Mouse (Mus musculus) lung, postnatal 25 days (tissue): ENCODE measurements at regions not wholly inside any gene's neighbourhood (a gene's known extent, or its start where the extent isn't known, plus 50 kb on each side); places are given as distances from the start of the nearest gene placed in this dataset.

Source experiments
- DNase-seq: peaks from one replicate; pipeline ENCODE4 v3.0.0; 2022; ENCODE audit warnings: low spot score

DNA sequence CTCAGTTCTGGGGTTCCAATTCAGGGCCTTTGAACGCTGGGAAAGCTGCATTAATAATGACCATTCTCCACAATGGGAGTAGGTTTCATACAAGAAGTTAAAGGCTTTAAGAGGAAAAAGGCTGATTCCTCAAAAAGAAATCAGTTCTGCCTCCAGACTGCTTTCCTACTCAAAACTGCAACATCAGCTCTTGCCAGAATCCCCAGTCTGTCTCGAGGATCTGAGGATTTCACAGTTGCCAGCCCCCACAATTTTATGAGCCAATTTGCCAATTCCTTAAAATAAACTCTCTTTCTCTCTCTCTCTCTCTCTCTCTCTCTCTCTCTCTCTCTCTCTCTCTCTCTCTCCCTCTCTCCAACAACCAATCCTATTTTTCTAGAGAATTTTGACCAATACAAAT, 51.3 kb upstream of the Nhs start:
- DNase-seq: no peak
